Mouse (Mus musculus) midbrain, embryonic 10.5 days (tissue): ENCODE data around the gene Mmgt2. TPM values are rescaled to one million over a fixed set of nuclear protein-coding genes. Genes with fewer than 3 reads are reported as not detected.

Source experiments
- DNase-seq: peaks from one replicate; pipeline ENCODE4 v3.0.0-alpha.2; 2017; ENCODE audit warnings: low spot score
- H3K27ac ChIP-seq: fragments of 300-500 bp; sonication (generic); replicated peaks from 2 replicates; pipeline ENCODE4 v1.5.1; 2016; ENCODE audit warnings: mild to moderate bottlenecking
- H3K27me3 ChIP-seq: fragments of 300-500 bp; sonication (generic); 2 replicates; pipeline ENCODE4 v1.6.1; 2016; ENCODE audit warnings: low read depth, mild to moderate bottlenecking; ENCODE audit not compliant: poor library complexity, severe bottlenecking
- H3K36me3 ChIP-seq: fragments of 300-500 bp; sonication (generic); 2 replicates; pipeline ENCODE4 v1.6.1; 2016; ENCODE audit warnings: mild to moderate bottlenecking, moderate library complexity
- H3K4me1 ChIP-seq: fragments of 300-500 bp; sonication (generic); 2 replicates; pipeline ENCODE4 v1.6.1; 2016
- H3K4me3 ChIP-seq: fragments of 300-500 bp; sonication (generic); 2 replicates; pipeline ENCODE4 v1.5.1; 2016; ENCODE audit warnings: mild to moderate bottlenecking, moderate library complexity
- H3K9me3 ChIP-seq: fragments of 300-500 bp; sonication (generic); replicated peaks from 2 replicates; pipeline ENCODE4 v1.6.1; 2016; ENCODE audit warnings: mild to moderate bottlenecking
- WGBS: fragments of 180-500 bp; shearing (Covaris S2); methylation state at CpG from one replicate; pipeline ENCODE4 v1.1.7; 2016; 5-methylcytosine and 5-hydroxymethylcytosine counted together
- polyA plus RNA-seq: library from polyadenylated mRNA; unstranded; fragments of >200 nt; fragmentation: Nextera tagmentation; extraction: Ambion mirVana; gene quantifications from 2 replicates; pipeline ENCODE4 v1.2.1, GENCODE M21; 2016

Mmgt2 gene
- polyA plus RNA-seq, 1 experiment from 2014 or later, result 38.7 TPM

DNA sequence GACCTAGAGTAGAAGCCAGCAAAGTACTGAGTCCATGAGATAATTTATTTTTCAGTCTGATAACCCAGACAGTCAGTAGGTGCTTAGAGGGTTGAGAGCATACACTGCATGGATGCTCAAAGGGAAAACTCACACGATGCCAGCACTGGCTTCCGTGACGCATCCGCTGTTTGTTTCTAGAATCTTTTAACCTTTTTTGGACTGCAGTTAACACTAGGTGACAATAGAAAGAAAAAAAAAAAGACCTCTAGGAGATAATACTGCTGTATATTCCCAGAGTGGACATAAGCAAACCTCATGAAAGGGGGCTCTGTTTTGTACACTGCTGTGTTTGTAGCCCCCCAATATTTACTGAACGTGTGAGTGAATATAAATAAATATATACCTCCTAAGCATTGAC is 20.5 kb downstream of the Mmgt2 start:
- no peak overlapping the region for H3K27ac ChIP-seq
- H3K4me1 ChIP-seq, result peaks cover 12% of the 10 kb centered on the region
- WGBS, result 95% methylated on average over 5 of the region's 5 CpGs
- H3K4me3 ChIP-seq, result no peak overlapping the region
- H3K9me3 ChIP-seq, result no peaks in the 10 kb centered on the region
- H3K27me3 ChIP-seq, result no peaks in the 10 kb centered on the region
- peaks cover 29% of the 10 kb centered on the region for H3K36me3 ChIP-seq
- DNase-seq, result no peak

DNA sequence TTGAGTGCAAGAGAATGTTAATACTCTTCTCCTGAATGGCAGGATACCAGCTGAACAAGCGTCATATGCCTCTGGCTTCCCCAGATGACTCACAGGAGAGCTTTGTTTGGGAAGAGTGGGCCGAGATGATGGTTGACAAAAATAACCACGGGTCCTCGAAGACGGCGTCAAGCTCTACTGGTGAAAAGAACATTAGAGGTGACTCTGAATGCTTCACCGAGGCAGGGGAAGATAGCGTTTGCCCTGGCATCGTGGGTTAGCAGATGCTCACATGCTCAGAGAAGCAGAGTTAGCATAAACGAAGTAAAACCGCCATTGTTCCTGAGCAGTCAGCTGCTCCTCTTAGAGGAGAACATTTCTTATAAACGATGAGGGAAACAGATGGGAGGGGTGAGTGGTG is 21.0 kb downstream of the Mmgt2 start:
- Histone ChIP-seq H3K36me3 (peaks cover 25% of the 10 kb centered on the region), H3K27ac (no peak overlapping the region), H3K9me3 (no peaks in the 10 kb centered on the region), H3K4me1 (peaks cover 13% of the 10 kb centered on the region), H3K4me3 (no peak overlapping the region), H3K27me3 (no peaks in the 10 kb centered on the region)
- WGBS, result 78% methylated on average over 12 of the region's 12 CpGs
- no peak for DNase-seq

DNA sequence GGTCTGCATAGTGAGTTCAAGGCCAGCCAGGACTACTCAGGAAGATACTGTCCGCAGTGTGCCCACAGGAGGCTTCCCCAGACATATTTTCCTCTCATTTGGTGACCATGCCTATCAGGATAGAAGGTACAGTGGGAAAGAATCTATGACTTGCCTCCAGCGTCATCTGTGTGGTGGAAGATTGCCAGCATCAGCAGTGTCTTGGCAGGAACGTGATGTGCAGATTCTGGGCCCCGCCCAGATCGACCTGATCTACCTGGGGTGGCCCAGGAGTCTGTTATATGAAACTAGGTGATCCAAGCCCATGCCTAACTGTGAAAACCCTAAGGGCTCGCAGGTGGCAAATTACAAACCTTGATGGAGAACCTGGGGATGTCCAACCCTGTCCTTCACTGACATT is 21.5 kb downstream of the Mmgt2 start:
- H3K27ac ChIP-seq, result no peak overlapping the region
- no peak for DNase-seq
- no peaks in the 10 kb centered on the region for H3K27me3 ChIP-seq
- H3K4me3 ChIP-seq, result no peak overlapping the region
- 90% methylated on average over 6 of the region's 6 CpGs for WGBS
- peaks cover 20% of the 10 kb centered on the region for H3K36me3 ChIP-seq
- no peaks in the 10 kb centered on the region for H3K9me3 ChIP-seq
- H3K4me1 ChIP-seq, result peaks cover 18% of the 10 kb centered on the region

DNA sequence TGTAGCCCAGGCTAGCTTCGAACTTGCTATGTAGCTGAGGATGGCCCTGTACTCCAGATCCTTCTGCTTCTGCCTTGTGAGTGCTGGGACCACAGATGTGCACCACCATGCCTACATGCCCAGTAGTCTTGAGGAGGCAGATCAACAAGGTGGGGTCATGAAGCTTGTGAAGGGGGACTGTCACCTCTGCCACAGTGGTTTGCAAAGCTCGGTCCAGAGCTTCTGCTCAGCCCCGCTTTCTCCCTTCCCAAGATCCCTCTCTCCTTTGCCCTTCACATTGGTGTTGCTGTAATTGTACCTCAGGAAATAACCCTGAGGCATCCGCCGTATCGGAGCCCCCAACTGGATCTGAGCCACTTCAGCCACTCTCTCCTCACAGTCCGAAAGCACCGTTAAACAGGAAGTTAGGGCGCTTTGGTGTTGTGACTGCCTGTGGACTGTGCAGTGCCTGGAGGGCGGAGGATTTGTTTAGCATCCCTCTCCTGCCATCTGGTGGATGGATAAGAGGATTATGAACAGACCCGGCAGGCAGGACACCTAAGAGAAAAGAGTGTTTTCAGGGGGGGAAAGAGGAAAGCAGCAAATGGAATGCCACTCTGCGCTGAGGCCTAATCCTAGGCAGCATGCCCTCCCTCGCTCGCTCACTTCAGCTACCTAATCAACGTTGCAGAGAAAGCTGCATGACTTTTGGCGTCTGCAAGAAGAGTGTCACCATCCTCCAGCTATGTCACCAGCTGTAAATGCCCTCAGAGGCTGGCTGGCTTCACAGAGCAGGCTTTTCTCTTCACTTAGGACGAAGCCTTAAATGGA is 27.2 kb downstream of the Mmgt2 start:
- no peaks in the 10 kb centered on the region for H3K9me3 ChIP-seq
- H3K36me3 ChIP-seq, result no peaks in the 10 kb centered on the region
- H3K27ac ChIP-seq, result peak overlapping the region; percentile 67
- peaks cover 30% of the 10 kb centered on the region for H3K4me1 ChIP-seq
- DNase-seq, result peak; percentile 81
- WGBS, result 20% methylated on average over 17 of the region's 17 CpGs
- H3K4me3 ChIP-seq, result peak overlapping the region; percentile 40
- H3K27me3 ChIP-seq, result no peaks in the 10 kb centered on the region

DNA sequence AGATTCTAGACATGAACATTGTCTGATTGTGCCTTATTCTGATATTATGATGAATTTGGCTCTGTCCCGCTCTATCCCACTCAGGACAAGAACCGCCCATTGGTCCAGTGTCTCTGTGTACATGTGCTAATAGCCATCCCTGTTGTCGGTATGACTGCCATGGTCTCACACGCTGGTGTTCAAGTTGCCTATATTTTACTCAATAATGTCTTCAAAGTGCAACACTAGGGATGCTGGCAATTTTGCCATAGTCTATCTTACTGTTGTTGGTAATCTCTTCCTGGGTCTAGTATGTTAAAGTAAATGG is 27.8 kb downstream of the Mmgt2 start:
- H3K4me1 ChIP-seq, result peaks cover 30% of the 10 kb centered on the region
- no peaks in the 10 kb centered on the region for H3K9me3 ChIP-seq
- no peaks in the 10 kb centered on the region for H3K27me3 ChIP-seq
- WGBS, result 88% methylated on average over 4 of the region's 4 CpGs
- H3K4me3 ChIP-seq, result no peak overlapping the region
- no peak for DNase-seq
- no peaks in the 10 kb centered on the region for H3K36me3 ChIP-seq
- H3K27ac ChIP-seq, result peak overlapping the region; percentile 67

DNA sequence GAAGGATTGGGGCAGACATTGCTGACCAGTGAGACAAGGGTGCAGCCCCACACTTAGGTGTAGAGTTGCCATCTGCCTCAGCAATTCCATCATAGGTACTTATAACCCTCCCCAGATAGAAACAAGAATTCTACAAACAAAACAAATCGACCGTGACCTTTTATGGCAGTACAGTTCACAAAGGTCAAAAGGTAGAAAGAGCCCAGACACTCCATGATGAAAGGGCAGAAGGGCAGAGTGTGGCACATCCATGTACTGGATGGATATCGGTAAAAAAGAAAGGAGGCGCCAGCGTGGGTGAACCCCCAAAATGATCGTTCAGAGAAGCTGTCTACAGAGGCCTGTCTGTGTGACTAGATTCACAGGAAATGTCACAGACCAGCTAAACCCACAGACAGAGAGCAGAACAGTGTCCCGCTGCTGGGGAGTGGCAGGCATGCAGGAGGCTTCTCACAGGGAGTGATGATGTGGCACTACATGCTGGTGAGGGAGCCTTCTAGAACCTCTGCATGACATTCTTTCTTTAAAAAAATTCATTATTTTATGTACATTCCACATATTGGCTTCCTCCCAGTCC is 30.4 kb downstream of the Mmgt2 start:
- no peak for DNase-seq
- WGBS, result 88% methylated on average over 7 of the region's 7 CpGs

DNA sequence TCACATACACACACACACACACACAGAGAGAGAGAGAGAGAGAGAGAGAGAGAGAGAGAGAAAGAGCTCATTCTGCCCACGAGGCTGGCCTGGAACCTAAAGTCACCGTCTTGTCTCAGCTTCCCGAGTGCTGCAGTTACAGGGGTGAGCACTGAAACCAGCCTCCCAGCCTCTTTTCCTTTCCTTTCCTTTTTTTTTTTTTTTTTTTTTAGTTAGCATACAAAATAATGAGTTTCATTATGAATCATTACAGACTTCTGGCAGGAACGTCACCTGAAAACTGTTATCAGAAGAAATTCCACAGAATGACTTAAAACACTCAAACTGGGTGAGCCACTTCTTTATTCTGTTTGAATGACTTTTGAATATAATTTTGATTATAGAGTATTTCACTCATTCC is 31.5 kb downstream of the Mmgt2 start:
- WGBS, result 86% methylated on average over 4 of the region's 4 CpGs

More for the DNA sequence above, 30.4 kb downstream of the Mmgt2 start:
- Histone ChIP-seq H3K4me1 (peaks cover 18% of the 10 kb centered on the region), H3K36me3 (no peaks in the 10 kb centered on the region), H3K27ac (no peak overlapping the region), H3K9me3 (no peaks in the 10 kb centered on the region), H3K27me3 (no peaks in the 10 kb centered on the region), H3K4me3 (no peak overlapping the region)

DNA sequence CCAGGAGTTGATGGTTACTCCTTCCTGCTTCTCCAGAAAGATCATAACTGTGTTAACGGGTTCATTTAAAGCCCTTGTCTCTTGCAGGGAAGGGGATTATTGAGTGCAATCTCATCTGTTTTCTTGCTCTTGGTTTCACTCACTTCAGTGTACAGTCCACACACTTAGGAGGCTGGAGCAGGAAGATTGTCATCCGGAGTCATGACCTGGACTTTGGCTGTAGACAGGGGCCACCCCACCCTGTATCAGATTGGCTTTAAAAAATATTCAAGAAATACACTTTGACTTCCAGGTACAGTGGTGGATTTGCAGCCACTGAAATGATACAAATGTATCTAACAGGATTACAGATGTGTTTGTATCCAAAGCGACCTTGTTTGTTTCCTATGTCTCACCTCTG is 43.1 kb downstream of the Mmgt2 start:
- WGBS, result 92% methylated on average over 3 of the region's 3 CpGs
- Histone ChIP-seq H3K36me3 (no peaks in the 10 kb centered on the region), H3K4me3 (no peak overlapping the region), H3K4me1 (no peaks in the 10 kb centered on the region), H3K27me3 (no peaks in the 10 kb centered on the region), H3K9me3 (no peaks in the 10 kb centered on the region), H3K27ac (no peak overlapping the region)
- no peak for DNase-seq

More for the DNA sequence above, 31.5 kb downstream of the Mmgt2 start:
- Histone ChIP-seq H3K36me3 (no peaks in the 10 kb centered on the region), H3K27ac (no peak overlapping the region), H3K4me1 (peaks cover 13% of the 10 kb centered on the region), H3K27me3 (no peaks in the 10 kb centered on the region), H3K9me3 (no peaks in the 10 kb centered on the region), H3K4me3 (no peak overlapping the region)
- no peak for DNase-seq

DNA sequence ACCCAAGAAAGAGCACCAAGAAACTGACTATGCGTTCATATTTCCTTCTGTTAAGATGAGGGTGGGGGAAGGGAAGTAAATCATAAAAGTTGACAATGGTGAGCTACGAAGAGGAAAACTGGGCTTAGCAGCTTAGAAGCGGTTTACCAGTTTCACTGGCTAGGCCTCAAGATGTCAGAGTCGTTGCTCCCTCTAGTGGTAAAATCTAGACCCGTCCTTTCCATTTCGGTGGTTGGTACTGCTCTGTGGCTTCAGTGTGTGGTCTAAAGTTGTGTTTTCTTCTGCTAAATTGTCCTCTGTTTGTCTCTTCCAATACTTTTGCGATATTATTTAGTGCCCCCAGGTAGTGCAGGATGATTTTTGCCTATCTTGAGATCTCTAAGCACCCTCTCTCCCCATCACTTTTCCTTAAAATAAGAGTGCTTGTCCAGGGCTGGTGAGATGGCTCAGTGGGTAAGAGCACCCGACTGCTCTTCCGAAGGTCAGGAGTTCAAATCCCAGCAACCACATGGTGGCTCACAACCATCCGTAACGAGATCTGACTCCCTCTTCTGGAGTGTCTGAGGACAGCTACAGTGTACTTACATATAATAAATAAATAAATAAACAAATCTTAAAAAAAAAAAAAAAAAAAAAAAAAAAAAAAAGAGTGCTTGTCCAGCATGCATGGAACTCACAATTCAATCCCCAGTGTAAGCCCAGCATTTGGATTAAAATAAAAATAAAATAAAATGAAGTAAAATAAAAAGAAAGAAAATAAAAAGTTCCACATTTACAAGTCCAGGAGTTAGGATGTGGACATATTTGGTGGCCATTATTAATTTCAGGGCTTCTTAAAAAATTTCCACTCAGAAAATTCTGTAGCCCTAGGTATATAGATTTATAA is 45.1 kb downstream of the Mmgt2 start:
- Histone ChIP-seq H3K36me3 (no peaks in the 10 kb centered on the region), H3K4me3 (no peak overlapping the region), H3K27ac (no peak overlapping the region), H3K9me3 (no peaks in the 10 kb centered on the region), H3K27me3 (no peaks in the 10 kb centered on the region), H3K4me1 (no peaks in the 10 kb centered on the region)
- 25% methylated on average over 11 of the region's 11 CpGs for WGBS
- DNase-seq, result peak; percentile 59

DNA sequence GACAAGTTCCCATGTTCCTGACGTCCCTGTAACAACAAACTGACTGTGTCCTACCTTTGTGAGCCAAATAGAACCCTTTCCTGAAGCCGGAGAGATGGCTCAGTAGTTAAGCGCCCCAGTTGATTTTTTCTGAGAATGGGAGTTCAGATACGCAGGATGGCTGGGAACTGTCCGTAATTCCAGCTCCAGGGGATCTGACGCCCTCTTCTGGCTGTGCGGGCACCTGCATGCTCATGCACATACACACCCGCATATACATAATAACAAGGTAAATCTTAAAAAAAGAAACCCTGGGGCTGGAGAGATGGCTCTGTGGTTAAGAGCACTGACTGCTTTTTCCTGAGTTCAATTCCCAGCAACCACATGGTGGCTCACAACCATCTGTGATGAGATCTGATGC is 46.7 kb downstream of the Mmgt2 start:
- H3K27me3 ChIP-seq, result no peaks in the 10 kb centered on the region
- H3K27ac ChIP-seq, result no peak overlapping the region
- H3K36me3 ChIP-seq, result no peaks in the 10 kb centered on the region
- no peaks in the 10 kb centered on the region for H3K4me1 ChIP-seq
- WGBS, result 95% methylated on average over 8 of the region's 8 CpGs
- DNase-seq, result no peak
- no peaks in the 10 kb centered on the region for H3K9me3 ChIP-seq
- no peak overlapping the region for H3K4me3 ChIP-seq

DNA sequence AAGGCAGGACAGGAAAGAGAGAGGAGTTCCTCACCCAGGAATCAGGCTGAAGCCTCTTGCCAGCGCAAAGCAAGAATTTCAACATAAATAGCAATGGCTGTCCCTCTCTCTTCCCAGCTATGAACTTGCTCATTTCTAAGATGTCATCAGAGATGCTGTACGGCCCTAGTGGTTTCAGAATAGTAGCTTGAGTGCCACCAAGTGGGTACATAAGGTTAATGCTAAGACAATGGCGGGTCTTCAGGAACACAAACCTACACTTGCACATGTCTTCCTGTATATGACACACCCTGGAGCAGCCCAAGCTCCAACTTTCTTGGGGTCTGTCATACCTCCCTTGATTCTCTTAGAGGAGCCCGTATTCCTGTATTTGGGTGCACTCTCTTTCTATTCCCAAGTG is 51.3 kb downstream of the Mmgt2 start:
- Histone ChIP-seq H3K4me1 (no peaks in the 10 kb centered on the region), H3K36me3 (no peaks in the 10 kb centered on the region), H3K9me3 (no peaks in the 10 kb centered on the region), H3K27me3 (no peaks in the 10 kb centered on the region), H3K27ac (no peak overlapping the region), H3K4me3 (no peak overlapping the region)
- no peak for DNase-seq
- WGBS, result 73% methylated on average over 4 of the region's 4 CpGs

DNA sequence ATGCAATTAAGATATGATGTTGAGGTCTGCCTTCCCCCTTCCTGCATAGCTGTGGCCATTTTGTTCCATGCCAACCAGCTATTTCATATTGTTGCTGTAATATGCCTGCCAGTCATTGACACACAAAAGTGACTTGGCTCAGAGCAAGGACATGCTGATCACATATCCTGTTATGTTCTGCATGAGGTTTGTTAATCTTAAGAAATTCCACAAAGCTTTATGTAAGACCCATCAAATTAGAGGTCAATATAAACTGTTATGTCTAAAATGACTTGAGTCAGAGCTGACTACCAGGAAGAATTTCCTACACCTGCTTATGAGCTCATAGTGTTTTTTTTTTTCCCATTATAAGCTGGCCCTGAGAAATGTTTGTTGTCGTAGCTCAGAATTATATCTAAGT is 52.8 kb downstream of the Mmgt2 start:
- no peaks in the 10 kb centered on the region for H3K36me3 ChIP-seq
- no peak for DNase-seq
- H3K27me3 ChIP-seq, result no peaks in the 10 kb centered on the region
- H3K4me3 ChIP-seq, result no peak overlapping the region
- WGBS, result 83% methylated on average over 1 of the region's 1 CpGs
- H3K27ac ChIP-seq, result no peak overlapping the region
- no peaks in the 10 kb centered on the region for H3K9me3 ChIP-seq
- no peaks in the 10 kb centered on the region for H3K4me1 ChIP-seq

DNA sequence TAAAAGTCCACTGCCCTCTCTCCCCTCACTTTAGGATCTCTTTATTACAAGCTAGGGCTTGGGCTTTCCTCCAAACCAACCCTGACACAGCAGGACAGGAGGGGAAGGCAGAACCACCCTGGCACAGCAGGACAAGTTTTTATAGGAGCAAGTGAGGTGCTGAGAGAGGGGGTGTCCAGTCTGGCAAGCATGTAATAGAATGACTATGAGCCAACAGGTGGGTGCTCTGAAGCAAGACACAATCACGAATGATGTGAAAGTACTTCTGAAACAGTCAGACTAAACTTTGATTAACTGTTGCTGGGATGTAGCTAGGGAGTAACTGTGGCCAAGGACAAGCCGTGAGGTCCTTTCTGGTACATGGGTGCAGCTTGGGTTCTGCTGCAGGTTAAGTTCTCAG is 57.7 kb downstream of the Mmgt2 start:
- Histone ChIP-seq H3K9me3 (no peaks in the 10 kb centered on the region), H3K4me3 (no peak overlapping the region)
- 89% methylated on average over 2 of the region's 2 CpGs for WGBS

More for the DNA sequence above, 57.7 kb downstream of the Mmgt2 start:
- DNase-seq, result no peak
- Histone ChIP-seq H3K27ac (no peak overlapping the region), H3K27me3 (no peaks in the 10 kb centered on the region), H3K4me1 (no peaks in the 10 kb centered on the region), H3K36me3 (peaks cover 18% of the 10 kb centered on the region; the same call in 1 of the 2 replicates)
